Mouse (Mus musculus): ENCODE data around the gene Dhdh.

GRCm38 (mm10) chr7:45486761-45487415 is 1.7 kb downstream of the Dhdh start, which contains the start of gene Gm45808:
- no peak for TF ChIP-seq CTCF (IDR thresholded peaks at IDR 0.05; ENCODE audit: low read depth, low read length)
- no peak for TF ChIP-seq POLR2A (IDR thresholded peaks at IDR 0.05; ENCODE audit: extremely low read depth, insufficient read depth, low read length)

Measured in liver, adult 2 months (tissue).